24 mouse cellular contexts compared by ENCODE assay signal in the genomic region with DNA sequence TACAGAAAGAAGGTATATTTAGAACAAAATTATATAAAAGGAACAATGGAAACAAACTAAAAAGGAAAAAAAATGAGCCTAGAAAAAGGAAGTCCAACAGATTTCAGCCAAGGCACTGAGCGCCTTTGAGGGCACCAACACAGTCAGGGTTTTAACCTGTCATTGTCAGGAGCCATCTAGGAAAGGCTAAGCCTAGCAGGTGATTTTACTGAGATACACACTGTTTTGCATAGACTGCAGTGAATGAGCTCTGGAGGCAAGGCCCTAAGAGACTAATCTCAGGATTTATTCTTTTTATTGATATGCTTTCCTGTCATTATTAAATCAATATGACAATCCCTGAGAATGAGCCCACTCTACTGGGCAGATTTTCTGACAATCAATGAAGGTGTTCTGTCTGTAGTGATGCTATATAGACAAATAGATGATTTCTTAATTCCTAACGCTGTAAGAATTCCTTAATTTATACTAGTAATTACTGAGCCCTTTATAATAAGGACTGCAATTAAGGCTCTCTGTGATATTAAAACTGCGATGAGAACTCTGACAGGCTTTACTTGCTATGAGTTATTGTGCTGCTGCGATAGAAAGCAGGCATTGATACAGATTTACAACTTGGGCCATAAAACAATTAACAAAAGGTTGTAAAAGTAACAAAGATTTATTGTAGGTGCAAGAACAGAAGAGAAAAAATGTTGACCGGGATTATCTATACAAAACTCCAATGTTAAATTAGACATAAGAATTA.
"Had no signal": no experiment of that assay in that cellular context is flagged by ENCODE, and none has a peak within 500 bp of the region (broad histone marks: within the 10 kb centered on the region; RNA-seq: fewer than 3 reads in every experiment).

No protein-coding gene starts in this region.

- H3K27ac ChIP-seq: gastrocnemius, adult 2 months; heart, embryonic 10.5 days; hindbrain, embryonic 10.5 days; hindbrain, embryonic 12.5 days; hindbrain, embryonic 14.5 days; kidney, embryonic 15.5 days; limb, embryonic 13.5 days; limb, embryonic 15.5 days; liver, embryonic 12.5 days had no signal

- H3K36me3 ChIP-seq: heart, embryonic 10.5 days; heart, embryonic 12.5 days; hindbrain, embryonic 10.5 days; hindbrain, embryonic 12.5 days; kidney, embryonic 15.5 days; limb, embryonic 13.5 days; limb, embryonic 15.5 days; liver, embryonic 12.5 days had no signal

- H3K9me3 ChIP-seq: heart, embryonic 10.5 days; heart, embryonic 12.5 days; hindbrain, embryonic 10.5 days; hindbrain, embryonic 12.5 days; limb, embryonic 13.5 days; limb, embryonic 15.5 days; liver, embryonic 12.5 days had no signal

- H3K4me2 ChIP-seq: heart, embryonic 12.5 days; hindbrain, embryonic 12.5 days; hindbrain, embryonic 14.5 days; kidney, embryonic 15.5 days; limb, embryonic 13.5 days; limb, embryonic 15.5 days; liver, embryonic 12.5 days had no signal

- H3K4me1 ChIP-seq: heart, embryonic 10.5 days; kidney, embryonic 15.5 days; liver, embryonic 12.5 days had no signal

- H3K27me3 ChIP-seq: heart, embryonic 12.5 days; hindbrain, embryonic 12.5 days; kidney, embryonic 15.5 days; limb, embryonic 13.5 days; limb, embryonic 15.5 days; liver, embryonic 12.5 days had no signal

- H3K4me3 ChIP-seq: gastrocnemius, adult 2 months; heart, embryonic 10.5 days; heart, embryonic 12.5 days; hindbrain, embryonic 10.5 days; hindbrain, embryonic 12.5 days; kidney, embryonic 15.5 days; limb, embryonic 13.5 days; limb, embryonic 15.5 days; liver, embryonic 12.5 days had no signal

- DNase-seq: gastrocnemius, adult 2 months; gastrocnemius, postnatal 10 days; gastrocnemius, postnatal 25 days; heart, adult 18-20 months; heart, postnatal 10 days; heart, postnatal 4 days; kidney, adult 18-20 months; kidney, adult 9 months; kidney, postnatal 10 days; kidney, postnatal 25 days; kidney, postnatal 4 days; layer of hippocampus, postnatal 36 days; left cerebral cortex, postnatal 4 days had no signal

- H3K9ac ChIP-seq: heart, embryonic 12.5 days; hindbrain, embryonic 12.5 days; hindbrain, embryonic 14.5 days; kidney, embryonic 15.5 days; limb, embryonic 13.5 days; limb, embryonic 15.5 days; liver, embryonic 12.5 days had no signal

- ATAC-seq: forebrain, embryonic 16.5 days; hindbrain, embryonic 16.5 days; liver, embryonic 12.5 days had no signal
